25 mouse cellular contexts compared by ENCODE assay signal in the genomic region with DNA sequence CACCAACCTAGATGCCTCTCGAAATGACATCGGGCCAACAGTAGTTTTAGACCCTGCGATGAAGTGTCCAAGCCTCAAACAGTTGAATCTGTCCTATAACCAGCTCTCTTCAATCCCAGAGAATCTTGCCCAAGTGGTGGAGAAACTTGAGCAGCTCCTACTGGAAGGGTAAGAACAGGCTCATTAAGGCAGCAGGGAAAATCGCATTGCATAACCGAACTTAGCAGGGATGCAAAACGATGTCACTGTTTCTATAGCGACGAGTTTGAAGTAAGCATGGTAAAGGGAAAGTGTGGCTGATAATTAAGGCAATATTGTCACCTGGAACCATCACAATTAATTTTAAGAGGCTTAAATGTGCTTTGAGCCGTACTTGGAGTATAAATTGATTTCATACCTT.
"Had no signal": no experiment of that assay in that cellular context is flagged by ENCODE, and none has a peak within 500 bp of the region (broad histone marks: within the 10 kb centered on the region; RNA-seq: fewer than 3 reads in every experiment).

No protein-coding gene starts in this region.

- H3K27ac ChIP-seq: heart, adult 2 months; hindbrain, embryonic 10.5 days; hindbrain, embryonic 12.5 days; hindbrain, embryonic 15.5 days; hindbrain, postnatal 0 days; kidney, embryonic 15.5 days; kidney, postnatal 0 days; limb, embryonic 13.5 days; limb, embryonic 15.5 days; liver, embryonic 12.5 days; liver, embryonic 14.5 days had no signal

- DNase-seq: gastrocnemius, postnatal 14 days; gastrocnemius, postnatal 36 days; heart, adult 2 months; heart, postnatal 10 days; heart, postnatal 4 days; kidney, adult 11 months; kidney, adult 2 months; kidney, adult 9 months; kidney, postnatal 14 days; kidney, postnatal 36 days; layer of hippocampus, adult 9-11 months; layer of hippocampus, postnatal 36 days; left cerebral cortex, postnatal 4 days had no signal

- ATAC-seq: hindbrain, postnatal 0 days; intestine, embryonic 16.5 days; liver, embryonic 12.5 days had no signal

- H3K36me3 ChIP-seq: hindbrain, embryonic 10.5 days; hindbrain, embryonic 12.5 days; hindbrain, embryonic 15.5 days; kidney, embryonic 15.5 days; liver, embryonic 12.5 days had no signal

- H3K9ac ChIP-seq: hindbrain, embryonic 12.5 days; hindbrain, embryonic 15.5 days; kidney, embryonic 15.5 days; limb, embryonic 13.5 days; limb, embryonic 15.5 days; liver, embryonic 12.5 days; liver, embryonic 14.5 days had no signal

- H3K27me3 ChIP-seq: hindbrain, embryonic 12.5 days; hindbrain, embryonic 15.5 days; kidney, embryonic 15.5 days; limb, embryonic 13.5 days; limb, embryonic 15.5 days; liver, embryonic 12.5 days had no signal

- H3K4me1 ChIP-seq: hindbrain, embryonic 10.5 days; hindbrain, embryonic 12.5 days; hindbrain, embryonic 15.5 days; kidney, embryonic 15.5 days; limb, embryonic 13.5 days; limb, embryonic 15.5 days; liver, embryonic 12.5 days had no signal

- H3K4me2 ChIP-seq: heart, embryonic 11.5 days; hindbrain, embryonic 12.5 days; hindbrain, embryonic 15.5 days; kidney, embryonic 15.5 days; limb, embryonic 13.5 days; limb, embryonic 15.5 days; liver, embryonic 12.5 days had no signal

- H3K4me3 ChIP-seq: heart, adult 2 months; hindbrain, embryonic 10.5 days; hindbrain, embryonic 12.5 days; hindbrain, embryonic 15.5 days; kidney, embryonic 15.5 days; limb, embryonic 13.5 days; limb, embryonic 15.5 days; liver, embryonic 12.5 days had no signal

- H3K9me3 ChIP-seq: hindbrain, embryonic 10.5 days; hindbrain, embryonic 12.5 days; hindbrain, embryonic 15.5 days; kidney, embryonic 15.5 days; limb, embryonic 13.5 days; limb, embryonic 15.5 days; liver, embryonic 12.5 days had no signal
